Mouse (Mus musculus) lung, adult 18-20 months (tissue): ENCODE measurements at regions not wholly inside any gene's neighbourhood (a gene's known extent, or its start where the extent isn't known, plus 50 kb on each side); places are given as distances from the start of the nearest gene placed in this dataset.

Experiments
- DNase-seq, 2 experiments: peaks; one replicate each; pipeline ENCODE4 v3.0.0; 2022; ENCODE audit warnings: mixed read lengths in 2 of 2

DNA sequence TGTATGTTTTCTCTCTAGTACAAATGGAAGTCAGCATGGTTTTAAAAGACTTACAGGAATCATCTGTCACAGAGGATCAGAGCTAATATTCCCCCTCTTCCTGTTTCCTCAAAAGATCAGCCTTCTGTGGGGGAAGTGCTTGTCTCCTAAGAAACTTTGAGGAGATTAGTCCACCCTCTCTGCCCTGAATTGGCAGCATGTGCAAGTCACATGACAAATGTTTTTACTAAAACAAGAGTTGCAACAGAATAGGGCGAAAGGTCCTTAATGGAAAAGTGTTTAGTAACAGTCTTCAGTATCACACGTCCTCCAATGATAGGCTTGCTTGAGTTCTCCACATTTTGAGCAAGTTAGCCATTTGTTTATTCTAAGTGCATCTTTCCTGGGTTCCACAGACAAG lies 162.8 kb downstream of the Fzd1 start:
- peak; percentile 41 to 69 for DNase-seq

DNA sequence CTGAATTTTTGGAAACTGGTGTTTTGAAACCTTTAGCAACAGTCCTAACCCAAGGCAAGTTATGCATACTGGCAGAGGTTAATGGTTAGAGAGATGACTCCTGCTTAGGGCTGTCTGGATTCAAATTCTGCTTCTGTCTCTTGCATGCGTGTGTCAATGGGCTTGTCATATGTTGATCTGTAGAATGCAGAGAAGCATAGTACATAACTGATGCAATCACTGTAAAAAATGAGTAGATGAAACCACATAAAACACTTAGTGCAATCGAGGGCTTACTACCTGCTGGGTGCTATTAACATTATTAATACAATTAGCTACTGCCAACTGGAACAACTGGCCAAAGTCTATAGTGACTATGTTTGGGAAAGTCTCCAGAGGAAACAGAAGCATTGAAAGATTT lies 163.3 kb downstream of the Fzd1 start:
- no peak for DNase-seq

DNA sequence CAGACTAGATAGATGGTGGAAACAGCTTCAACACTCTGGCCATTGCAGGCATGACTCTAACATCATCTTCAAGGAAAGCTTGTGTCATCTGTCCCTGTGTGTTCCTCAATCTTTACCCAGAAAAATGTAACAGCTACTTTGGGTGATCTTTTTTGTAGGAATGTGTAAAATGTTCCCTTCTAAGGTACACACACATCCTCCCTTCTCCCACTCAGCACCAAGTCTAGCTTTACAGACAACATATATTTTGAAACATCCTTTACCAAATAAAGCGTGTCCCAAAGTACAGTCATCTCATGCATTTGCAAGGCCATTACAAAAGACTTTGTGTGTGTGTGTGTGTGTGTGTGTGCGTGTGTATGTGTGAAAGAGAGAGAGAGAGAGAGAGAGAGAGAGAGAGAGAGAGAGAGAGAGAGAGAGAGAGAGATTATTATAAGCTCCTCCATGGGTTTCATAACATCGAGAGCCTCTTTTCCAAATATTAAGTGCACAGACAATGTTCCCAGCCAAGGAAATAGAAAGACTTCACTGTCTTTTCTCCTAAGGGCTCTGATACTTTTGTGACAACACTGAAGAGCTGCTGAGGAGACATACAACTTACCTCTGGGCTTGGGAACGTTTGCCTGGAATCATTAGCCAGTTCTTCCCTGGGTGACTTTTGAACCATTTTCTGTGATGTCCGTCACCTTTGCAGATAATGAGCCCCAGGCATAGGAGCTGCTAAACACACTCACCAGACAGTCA lies 164.0 kb downstream of the Fzd1 start:
- no peak for DNase-seq

DNA sequence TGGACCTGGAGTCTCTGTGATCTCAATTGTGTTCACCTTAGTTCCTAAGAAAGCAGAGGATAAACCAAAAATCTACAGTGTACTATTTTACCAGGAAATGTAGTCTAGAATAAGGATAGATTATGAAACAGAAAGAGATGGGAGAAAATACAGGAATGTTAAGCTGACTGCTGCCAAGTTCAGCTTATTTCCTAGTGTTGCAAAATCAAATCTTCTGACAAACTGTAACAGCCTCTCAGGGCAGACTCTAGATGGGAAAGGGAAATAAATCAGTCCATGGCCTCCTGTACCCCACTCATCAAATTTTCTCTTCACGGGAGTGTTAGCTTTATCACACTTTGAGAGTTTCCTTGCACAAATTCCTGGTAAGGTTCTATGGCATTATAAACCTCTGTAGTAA lies 166.1 kb downstream of the Fzd1 start:
- peak in 1 of 2 experiments; percentile 7 for DNase-seq

DNA sequence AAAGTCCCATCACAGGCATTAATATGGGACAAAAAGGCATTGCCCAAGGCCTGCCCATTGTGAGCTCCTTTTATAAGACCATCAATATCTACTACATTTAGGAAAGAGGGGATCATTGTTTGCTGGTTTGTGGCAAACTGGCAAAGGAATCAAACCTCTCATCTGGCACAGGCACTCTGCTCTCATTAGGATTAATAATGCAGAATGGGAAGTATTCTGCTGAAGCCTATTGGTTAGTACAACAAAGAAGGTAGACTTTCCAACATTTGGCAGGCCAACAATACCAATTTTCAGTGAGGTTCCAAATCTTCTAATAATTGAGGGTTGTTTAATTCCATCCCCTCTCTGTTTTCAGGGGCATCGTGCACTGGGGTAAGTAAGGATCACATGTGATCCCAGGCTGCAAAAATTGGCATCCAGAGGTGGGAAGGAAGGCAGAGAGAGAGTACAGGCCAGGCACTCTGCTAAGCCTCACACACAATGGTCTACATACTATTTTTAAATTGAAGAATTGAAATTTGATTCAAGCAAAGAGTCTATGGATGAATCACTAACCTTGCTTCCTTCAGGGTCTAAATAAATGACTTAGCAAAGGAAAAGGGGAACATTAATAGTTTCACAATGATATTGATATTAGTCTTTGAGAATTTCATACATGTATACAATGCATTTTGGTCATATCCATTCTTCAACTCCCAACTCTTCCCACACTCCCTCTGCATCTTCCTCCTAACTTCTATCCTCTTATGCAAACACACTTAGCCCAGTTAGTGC lies 174.9 kb downstream of the Fzd1 start:
- no peak for DNase-seq

DNA sequence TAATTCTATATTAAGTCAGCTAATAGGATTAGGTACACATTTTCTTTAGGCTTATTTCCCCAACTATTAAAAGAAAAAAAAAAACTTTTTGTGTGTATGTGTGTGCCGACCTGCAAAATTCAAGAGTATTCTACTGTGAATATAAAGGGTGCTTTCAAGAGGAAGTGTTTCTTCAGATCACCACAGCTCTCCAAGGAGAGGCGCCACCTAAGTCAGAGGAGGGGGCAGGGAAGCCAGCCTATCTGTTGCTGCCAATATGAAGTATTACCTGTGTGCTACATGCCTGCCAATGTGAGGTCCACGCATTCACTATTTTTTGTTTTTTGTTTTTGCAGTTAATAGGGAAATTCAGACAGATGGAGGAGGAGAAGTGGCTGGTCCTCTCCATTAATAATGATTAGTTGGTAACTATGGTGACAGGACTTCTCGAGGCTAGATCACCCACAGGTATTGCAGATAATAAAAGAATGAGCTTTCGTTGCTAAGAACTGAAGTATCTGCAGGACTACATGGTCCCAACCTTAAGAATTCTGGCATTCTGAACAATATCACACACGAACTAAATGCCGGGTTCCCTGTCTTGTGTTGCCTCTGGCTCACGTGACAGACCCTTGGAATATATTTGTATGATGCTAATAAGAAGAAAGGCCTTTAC lies 177.5 kb downstream of the Fzd1 start:
- DNase-seq: no peak

DNA sequence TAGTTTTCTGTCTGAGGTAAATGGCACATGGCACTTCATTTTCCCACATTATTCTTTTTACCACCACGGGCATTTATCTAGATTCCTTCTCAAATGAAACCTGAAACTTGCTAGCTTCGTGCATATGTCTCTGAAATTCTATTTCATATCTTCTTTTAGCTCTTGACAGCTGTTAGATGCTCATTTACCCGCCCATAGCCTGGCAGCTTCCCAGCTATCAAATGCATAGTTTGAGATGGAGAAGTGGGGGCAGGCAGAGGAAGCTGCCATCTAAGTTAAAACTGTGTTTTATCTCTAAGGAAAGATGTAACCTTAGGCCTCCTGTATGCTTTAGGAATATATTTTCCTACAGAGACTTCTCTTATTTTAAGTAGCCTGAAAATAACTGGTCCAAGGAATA lies 179.0 kb downstream of the Fzd1 start:
- no peak for DNase-seq

DNA sequence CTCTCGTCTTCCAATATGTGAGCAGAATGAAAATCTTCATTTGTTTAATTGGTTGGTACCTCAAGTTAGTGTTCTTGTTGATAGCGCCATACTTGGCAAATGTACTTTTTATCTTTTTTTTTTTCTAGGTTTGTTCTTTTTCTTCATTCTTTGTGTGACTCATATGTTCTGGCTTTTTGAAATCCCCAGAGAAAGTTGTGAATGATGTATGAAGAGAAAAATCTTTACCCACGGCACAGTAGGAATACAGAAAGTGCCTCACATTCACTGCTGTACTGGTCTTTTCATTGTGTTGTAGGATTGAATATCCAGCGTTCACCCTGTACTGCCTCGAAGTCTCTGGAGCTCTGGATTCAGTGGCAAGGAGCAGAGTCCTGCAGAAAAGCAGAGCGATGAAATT lies 180.7 kb downstream of the Fzd1 start:
- DNase-seq: no peak

DNA sequence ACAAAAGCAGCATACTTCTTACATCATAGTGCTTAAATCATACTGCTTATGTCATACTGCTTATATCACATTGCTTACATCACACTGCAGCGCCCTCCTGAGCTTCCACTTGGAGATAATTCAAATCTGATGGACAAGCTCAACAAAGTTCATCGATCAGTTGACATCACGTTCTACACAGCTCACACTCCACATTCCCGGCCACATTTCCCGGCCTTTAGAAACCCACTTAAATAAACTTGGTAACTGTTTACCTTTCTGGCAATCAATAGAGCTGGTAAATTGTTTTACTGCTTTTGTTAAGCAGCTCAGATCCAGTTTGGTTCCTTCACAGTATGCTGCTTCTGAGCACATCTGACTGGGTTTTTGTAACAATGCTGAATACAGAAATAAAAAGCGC lies 194.0 kb downstream of the Fzd1 start:
- no peak for DNase-seq

DNA sequence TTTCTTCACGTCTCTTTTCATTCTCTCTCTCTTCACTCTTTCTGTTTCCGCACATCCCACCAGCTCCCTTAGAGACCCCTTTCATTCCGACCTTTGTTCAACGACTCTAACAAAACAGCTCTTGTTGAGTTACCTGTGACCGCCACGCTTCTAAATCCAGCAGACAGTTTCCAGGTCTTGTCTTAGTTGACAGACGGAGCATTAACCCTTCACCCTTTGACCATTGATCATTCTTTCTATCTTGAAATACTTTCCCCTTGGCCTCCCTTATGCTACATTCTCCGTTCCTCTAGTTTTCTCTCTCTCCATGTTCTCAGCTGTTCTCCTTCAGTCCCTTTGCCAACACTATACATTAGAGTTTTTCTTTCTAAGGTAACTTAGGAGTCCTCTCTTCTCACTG lies 196.2 kb downstream of the Fzd1 start:
- no peak for DNase-seq

DNA sequence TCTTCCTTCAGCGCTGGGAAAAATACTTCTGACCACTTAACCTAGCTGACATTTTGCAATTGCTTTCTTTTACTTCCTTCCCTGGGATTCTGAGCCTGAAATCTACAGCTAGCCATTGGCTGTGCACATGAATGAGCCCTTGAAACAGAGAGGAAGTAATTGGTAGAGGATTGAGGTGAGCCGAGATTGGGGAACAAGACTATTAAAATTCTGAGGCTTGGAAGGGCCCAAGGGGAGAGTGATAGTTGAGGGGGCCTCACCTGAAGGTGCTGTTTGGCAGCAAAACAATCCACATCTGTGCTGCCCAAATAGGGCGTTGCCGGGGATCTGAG lies 196.7 kb downstream of the Fzd1 start:
- no peak for DNase-seq

DNA sequence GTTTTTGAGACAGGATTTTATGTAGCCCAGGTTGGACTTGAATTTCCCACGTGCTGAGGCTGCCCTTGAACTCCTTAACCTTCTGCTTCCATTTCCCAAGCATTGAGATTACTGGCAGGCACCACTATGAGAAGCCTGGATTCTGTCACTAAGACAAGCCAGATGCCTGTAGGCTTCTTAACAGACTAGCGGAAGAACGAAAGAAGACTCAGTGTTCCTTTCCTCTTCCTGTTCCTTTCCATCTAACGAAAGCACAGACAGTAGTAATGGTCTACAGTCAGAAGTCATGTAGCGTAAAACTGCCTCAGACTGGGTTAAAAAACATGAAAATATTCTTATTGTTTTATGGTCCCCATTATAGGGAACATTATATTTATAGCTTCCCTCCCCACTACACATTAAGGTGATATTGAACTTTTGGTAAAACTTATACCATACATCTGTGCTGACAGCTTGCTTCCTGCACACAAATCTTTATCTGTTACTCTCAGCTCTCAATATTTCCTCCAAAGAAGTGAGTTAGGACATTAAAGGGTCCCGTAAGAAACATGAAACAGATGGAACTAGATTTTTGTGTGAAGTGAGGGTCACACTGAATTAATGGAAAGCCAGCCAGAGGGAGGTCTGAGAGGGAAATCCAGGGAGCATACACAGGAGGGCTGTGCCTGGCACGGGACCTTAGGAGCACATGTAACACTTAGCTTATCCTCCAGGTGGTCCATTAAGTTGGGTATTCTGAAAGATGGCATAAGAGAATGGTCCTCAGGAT lies 197.3 kb downstream of the Fzd1 start:
- no peak for DNase-seq

DNA sequence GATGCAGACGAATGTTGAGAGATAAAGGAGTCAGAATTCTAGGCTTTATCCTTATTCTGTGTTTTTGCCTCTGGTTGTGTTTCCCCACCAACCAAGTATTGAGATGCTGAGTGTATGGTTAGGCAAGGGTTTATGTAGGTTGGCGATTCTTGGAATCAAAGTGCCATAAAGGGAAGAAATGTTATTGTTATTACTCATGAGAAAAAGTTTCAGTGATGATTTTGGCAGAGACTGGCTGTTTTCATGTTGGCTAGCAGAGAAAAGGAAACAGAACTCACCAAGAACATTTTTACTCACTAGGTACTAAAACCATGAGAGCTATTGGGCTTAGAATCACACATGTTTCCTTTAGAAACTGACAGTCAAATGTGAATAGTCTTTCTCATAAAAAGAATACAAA lies 202.9 kb downstream of the Fzd1 start:
- no peak for DNase-seq

DNA sequence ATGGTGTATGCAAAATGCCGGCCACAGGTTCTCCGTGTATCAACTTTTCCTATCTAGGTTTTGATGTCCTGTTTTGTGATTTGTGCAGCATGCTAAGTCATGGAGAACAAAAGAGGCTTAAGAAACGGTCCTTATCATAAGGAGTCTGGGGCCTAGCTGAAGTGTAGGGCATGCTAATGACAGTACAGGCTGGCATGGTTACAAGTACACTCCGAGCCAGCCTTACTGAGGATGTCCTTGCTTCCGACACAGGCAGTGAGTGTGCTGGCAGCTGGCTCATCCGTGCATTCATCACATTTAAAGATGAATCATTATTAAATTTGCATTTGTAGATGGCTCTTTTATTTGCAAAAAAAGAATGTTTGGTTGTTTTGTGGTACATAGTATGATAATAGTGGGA lies 219.3 kb downstream of the Fzd1 start:
- no peak for DNase-seq

DNA sequence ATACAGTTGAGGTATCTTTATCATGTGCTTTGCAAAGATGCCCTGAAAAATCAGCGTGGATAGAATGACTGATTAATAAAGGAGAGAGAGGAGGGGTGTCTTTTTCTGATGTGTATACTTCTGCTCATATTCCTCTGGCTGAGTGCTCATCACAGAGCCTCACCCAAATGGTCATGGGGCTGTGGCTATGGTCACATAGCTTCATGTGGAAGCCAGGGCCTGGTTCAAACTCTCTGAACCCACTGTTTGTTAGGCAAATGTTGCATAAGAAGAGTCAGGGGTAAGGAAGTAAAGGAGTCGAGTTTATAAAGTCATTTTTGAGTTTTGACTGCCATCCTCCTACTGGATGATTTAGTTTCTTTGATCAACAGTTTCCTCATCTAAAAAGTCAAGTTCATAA lies 221.0 kb downstream of the Fzd1 start:
- DNase-seq: no peak

DNA sequence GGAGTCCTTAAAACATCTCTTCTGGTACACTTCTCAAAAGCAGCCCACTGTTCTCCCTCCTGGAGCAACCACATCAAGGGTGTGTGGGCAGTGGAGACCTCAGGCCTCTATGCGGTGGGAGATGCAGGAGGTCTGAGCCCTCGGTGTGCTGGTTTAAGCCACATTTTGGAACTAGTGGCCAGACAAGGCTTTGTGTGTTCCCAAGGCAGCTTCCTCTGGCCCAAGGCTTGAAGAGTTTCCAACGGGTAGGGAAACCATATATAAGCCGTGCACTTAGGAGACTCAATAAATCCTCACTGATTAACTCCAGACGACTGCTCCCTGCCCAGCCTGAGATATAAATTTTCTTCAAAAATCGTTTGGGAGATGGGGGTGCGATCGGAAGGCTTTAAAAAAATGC lies 221.9 kb downstream of the Fzd1 start:
- DNase-seq: no peak

DNA sequence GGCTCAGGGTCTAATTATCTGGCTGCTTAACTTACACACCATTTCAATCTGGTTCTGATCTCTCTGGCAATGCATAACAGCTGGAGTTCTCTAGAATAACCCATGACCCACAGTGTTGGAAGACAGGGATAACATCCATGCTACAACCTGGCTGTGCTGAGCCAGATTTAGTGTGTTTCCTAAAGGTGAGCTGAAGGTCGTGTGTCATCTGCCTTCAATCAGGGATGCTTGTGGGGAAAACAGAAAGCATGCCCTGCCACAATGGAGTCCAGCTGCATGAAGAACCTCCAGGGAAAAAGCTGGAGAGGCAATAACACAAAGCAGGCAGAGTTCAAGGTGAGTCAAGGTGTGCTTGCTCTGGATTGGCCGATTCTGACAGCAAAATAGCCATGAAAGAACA lies 223.3 kb downstream of the Fzd1 start:
- DNase-seq: no peak

DNA sequence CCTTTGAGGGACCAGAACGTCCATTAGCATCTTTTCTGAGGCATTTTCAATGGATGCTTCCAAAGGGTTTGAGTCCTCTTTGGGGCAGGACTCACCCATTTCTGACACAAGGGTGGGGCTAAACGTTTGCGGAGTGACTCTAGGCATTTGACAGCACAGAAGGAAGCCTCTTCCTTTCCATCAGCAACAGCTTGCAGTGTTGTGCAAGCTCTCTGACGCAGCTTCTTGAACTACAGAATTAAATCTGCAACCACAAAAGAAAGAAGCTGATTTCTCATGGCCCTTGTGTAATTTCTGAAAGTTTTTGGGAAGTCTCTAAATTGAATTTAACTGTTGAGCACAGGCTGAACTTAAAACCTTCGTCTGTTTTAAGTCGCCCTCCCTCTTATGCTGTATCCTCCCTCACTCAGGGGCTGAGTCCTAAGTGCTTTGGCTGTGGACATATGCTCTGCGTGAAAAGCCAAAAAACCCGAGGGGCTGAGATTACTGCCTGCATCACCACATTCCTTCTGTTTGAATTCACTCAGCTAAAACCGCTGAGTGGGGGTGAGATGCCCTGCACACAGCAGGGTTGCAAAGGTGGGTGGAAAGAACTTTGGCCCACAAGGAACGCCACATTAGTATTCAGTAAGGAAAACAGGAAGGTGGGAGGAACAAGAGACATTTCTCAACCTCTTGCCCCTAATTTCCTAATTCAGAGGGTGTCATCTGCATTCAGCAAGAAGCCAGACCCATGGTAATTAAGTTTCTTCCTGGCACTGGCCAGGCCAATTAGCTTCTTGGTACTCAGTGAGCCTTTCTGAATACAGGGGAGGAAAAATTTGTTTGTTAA lies 227.4 kb downstream of the Fzd1 start:
- DNase-seq: peak; percentile 72 to 73

DNA sequence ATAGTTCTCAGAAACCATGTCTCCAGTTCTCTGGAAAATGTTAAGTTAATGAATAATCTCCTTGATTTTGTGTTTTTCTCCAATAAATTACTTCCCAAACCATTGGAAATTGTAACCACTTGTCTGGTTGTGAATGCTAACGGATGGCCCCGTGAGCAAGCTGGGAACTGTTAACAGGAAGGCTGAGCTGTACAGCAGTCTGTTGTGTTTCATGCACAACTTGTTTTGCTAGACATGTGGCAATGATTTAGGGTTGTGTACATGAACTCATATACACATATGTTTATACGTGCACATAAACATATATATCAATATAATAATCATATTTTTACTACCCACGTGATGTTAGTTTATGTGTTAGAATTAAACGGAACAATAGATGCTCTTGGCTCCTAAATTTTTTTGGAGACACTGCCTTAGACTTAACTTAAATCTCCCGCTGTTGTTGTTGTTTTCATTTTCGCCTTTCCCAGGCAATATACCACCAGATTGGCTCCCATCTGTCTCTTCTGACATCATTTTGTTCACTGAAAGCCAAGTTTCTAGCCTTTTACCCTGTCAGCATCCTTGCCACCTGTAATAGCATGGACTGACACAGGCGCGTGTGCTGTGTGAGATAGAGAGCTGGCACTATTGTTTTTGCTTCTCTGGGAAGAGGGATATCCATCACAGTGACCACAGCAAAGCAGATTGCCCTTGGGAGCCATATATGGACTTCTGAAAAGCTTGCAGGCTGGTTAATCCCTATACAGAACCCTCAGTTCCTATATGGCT lies 231.6 kb downstream of the Fzd1 start:
- no peak for DNase-seq

DNA sequence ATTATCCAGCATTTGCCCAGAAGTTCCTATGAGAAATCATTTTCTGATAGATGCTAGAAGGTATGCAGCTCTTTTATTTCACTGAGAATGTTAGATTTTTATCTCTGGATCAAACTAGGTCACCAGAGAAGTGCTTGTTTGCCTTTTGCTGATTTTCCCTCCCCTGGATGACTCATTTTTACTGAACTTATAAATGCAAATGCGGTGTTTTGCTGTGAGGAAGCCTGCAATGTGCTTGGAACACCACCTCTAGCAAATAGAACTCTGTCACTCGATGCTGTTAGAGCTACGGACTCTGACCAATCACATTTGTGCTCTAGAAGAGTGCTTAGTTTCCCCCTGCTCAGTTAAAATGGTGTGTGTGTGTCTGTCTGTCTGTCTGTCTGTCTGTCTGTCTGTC lies 257.2 kb downstream of the Fzd1 start:
- no peak for DNase-seq

DNA sequence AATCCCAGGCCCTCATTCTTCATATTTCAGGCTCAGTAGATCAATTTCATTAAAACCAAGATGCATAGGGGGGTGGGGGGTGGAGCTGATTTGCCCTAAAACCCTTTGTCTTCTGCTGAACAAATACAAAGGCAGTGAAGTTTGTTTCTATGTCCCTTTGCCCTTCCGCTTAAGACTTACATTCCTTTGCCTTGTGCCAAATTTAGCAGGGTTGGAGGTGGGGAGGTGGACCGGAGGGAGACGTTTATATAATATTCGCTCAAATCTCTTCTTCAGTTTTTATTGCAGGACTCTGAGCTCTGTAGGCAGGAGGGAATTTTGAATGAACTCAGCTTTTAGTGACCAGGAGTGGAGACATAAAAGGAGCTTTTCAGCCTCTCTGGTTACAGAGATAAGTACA lies 258.8 kb downstream of the Fzd1 start:
- DNase-seq: no peak

DNA sequence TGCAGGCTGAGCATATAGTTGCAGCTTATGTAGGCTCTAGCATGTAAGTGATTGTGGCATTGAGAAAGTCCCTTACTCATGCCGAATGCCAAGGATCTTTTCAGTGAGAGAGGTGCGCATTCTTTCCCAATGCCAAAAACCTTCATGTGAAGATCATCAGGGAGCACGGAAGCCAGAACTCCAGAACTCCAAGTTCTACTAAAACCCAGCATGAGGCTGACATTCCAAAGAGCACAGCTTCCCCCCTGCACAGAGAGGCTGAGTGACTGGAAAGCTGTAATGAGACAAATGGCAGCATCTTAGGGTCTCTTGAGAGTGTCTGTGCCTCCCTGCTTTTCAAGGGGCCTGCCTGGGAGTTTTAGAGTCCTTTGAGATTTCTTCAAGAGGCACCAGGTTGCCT lies 259.4 kb downstream of the Fzd1 start:
- no peak for DNase-seq
